Mouse (Mus musculus) ES-Bruce4 (cell line): ENCODE results near the gene Adgrl2. TPM values are rescaled to one million over a fixed set of nuclear protein-coding genes. Genes with fewer than 3 reads are reported as not detected.

Experiments
- H3K27ac ChIP-seq: 2 replicates; pipeline ENCODE4 v1.5.1; 2012; ENCODE audit warnings: low read length, inconsistent platforms; ENCODE audit not compliant: insufficient read depth
- H3K27me3 ChIP-seq: 2 replicates; pipeline ENCODE4 v1.6.1; 2012; ENCODE audit warnings: mild to moderate bottlenecking, low read length, inconsistent platforms; ENCODE audit not compliant: control insufficient read depth, poor library complexity, insufficient read depth, severe bottlenecking
- H3K36me3 ChIP-seq: 2 replicates; pipeline ENCODE4 v1.6.1; 2012; ENCODE audit warnings: inconsistent platforms, mild to moderate bottlenecking, low read length, moderate library complexity; ENCODE audit not compliant: control insufficient read depth, poor library complexity, insufficient read depth, severe bottlenecking
- H3K4me1 ChIP-seq: one replicate; pipeline ENCODE4 v1.8.1; 2011; ENCODE audit warnings: low read length; ENCODE audit not compliant: control insufficient read depth, insufficient read depth
- H3K4me3 ChIP-seq: 2 replicates; pipeline ENCODE4 v1.5.1; 2011; ENCODE audit warnings: low read depth, mild to moderate bottlenecking, low read length
- H3K9ac ChIP-seq: 2 replicates; pipeline ENCODE4 v1.6.1; 2012; ENCODE audit warnings: low read depth, mild to moderate bottlenecking, inconsistent platforms; ENCODE audit not compliant: poor library complexity, severe bottlenecking
- H3K9me3 ChIP-seq: replicated peaks from 2 replicates; pipeline ENCODE4 v1.6.1; 2012; ENCODE audit warnings: mild to moderate bottlenecking, low read length, inconsistent platforms; ENCODE audit not compliant: control insufficient read depth, poor library complexity, insufficient read depth, severe bottlenecking
- CTCF ChIP-seq: IDR thresholded peaks from one replicate; pipeline ENCODE4 v1.8.1; 2011; ENCODE audit warnings: low read depth, low read length
- EP300 ChIP-seq: IDR thresholded peaks from 2 replicates; pipeline ENCODE4 v1.6.1; 2011; ENCODE audit warnings: low read depth, low read length; ENCODE audit not compliant: insufficient read depth
- POLR2A ChIP-seq: IDR thresholded peaks from one replicate; pipeline ENCODE4 v1.8.1; 2011; ENCODE audit warnings: low read length; ENCODE audit not compliant: insufficient read depth
- polyA plus RNA-seq: library from polyadenylated mRNA; stranded (reverse); fragments of >200 nt; gene quantifications from 2 replicates; pipeline ENCODE4 v1.2.4, GENCODE M21; 2011; ENCODE audit warnings: low read depth; ENCODE audit not compliant: missing spikeins, insufficient read depth, insufficient read length

The Adgrl2 gene
- polyA plus RNA-seq, 1 experiment = 133 TPM

DNA sequence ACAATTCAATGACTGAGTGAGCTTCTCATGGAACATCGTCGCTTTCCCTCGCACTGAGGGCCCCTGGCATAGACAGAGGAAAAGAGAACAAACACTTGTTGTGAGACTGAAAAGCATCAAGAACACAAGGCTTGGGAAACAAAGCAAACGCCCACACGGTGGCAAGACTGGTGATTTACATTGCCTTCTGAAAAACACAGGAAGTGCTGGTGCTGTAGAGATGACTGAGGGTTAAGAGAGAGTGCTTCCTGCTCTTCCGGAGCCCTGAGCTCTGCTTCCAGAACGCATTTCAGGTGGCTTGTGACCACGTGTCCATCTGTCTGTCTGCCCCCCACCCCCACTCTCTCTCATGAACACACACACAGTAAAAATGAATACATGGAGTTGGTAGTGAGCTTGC is 122.7 kb downstream of the Adgrl2 start:
- H3K27me3 ChIP-seq = no peaks in the 10 kb centered on the region
- no peak overlapping the region for H3K27ac ChIP-seq
- no peak for TF ChIP-seq CTCF
- no peak for TF ChIP-seq EP300
- TF ChIP-seq POLR2A = no peak
- H3K36me3 ChIP-seq = peaks cover 2% of the 10 kb centered on the region
- H3K9ac ChIP-seq = no peak overlapping the region
- H3K4me3 ChIP-seq = no peak overlapping the region
- H3K4me1 ChIP-seq = no peaks in the 10 kb centered on the region
- H3K9me3 ChIP-seq = no peaks in the 10 kb centered on the region

DNA sequence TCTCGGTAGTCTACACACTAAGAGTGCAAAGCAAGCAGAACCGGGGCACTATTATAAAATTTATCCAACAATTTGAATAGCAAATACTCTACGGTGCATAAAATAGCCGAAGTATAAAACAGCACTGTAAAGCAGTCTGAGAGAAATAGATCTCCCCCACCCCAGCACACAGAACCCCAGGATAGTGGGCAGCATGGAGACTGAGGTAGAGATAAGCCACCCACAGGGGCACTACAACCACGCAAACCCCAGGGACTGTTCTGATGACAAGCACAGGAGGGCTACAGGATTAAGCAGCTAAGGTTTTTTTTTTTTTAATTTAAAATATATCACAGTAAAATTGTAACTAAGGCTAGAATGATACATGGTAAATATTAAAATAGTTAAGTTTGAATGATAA is 123.7 kb downstream of the Adgrl2 start:
- Histone ChIP-seq H3K36me3 (peaks cover 2% of the 10 kb centered on the region), H3K27ac (no peak overlapping the region), H3K27me3 (no peaks in the 10 kb centered on the region), H3K9me3 (no peaks in the 10 kb centered on the region), H3K9ac (no peak overlapping the region), H3K4me1 (no peaks in the 10 kb centered on the region), H3K4me3 (no peak overlapping the region)
- TF ChIP-seq EP300 (no peak), CTCF (no peak), POLR2A (no peak)

DNA sequence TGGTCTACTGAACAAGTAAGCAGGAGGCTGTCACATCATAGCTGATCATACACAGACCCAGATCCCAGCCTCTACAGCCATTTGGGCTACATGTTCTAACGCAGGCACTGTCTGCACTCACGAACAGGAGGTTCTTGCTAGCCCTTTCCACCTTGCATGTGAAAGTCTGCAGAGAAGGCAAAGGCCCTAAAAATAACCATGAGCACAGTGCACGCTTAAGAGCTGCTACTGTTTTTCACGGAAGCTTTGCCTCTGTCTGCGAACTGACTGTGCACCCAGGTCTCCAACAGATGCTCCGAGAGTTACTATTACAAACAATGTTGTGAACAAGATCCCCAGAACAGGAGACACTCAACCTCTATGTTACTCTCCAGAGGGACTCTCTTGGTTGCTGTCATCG is 124.3 kb downstream of the Adgrl2 start:
- no peak for TF ChIP-seq POLR2A
- no peak for TF ChIP-seq EP300
- no peak for TF ChIP-seq CTCF
- Histone ChIP-seq H3K4me1 (no peaks in the 10 kb centered on the region), H3K4me3 (no peak overlapping the region), H3K27me3 (no peaks in the 10 kb centered on the region), H3K9ac (no peak overlapping the region), H3K27ac (no peak overlapping the region), H3K36me3 (peaks cover 2% of the 10 kb centered on the region), H3K9me3 (no peaks in the 10 kb centered on the region)

DNA sequence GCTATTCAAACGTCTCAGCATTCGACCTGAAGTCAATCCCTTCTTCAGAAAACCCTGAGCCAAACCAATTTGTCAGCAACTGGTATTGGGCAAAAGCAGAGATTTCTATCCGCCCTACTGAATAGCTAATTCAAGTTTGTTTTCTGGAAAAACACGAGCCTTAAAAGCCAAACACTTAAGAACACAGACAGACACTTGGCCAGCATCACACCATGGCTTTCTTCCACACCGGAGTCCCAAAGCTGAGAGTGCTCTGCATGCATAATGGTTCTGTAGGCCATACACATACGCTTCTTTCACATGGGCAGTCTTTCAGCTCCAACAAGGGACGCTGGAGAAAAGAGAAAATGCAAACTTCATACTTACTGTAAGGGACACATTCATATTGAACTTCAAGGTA is 125.1 kb downstream of the Adgrl2 start:
- Histone ChIP-seq H3K9ac (no peak overlapping the region), H3K36me3 (peaks cover 2% of the 10 kb centered on the region), H3K4me1 (no peaks in the 10 kb centered on the region), H3K27me3 (no peaks in the 10 kb centered on the region), H3K4me3 (no peak overlapping the region), H3K27ac (no peak overlapping the region), H3K9me3 (no peaks in the 10 kb centered on the region)
- TF ChIP-seq EP300 = no peak

DNA sequence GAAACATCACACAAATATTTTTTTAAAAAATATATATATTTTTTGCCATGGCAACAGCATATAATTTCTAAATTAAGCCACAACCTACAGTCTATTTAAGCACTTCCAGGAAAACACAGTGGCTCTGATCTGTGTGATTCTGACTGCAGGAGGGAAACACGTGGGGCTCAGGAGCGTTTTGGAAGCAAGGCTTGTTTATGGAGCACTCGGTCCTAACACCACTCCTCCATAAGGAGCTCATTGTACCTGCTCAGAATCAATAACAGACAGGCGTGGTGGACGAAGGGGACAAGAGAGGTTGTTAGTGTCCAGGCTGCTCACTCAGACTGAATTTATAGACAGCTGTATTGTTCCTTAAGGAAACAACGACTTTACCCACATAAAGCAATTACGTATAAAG is 128.5 kb downstream of the Adgrl2 start:
- no peak overlapping the region for H3K27ac ChIP-seq
- TF ChIP-seq POLR2A = no peak
- no peak for TF ChIP-seq CTCF
- peaks cover 4% of the 10 kb centered on the region for H3K36me3 ChIP-seq
- no peak overlapping the region for H3K9ac ChIP-seq
- H3K27me3 ChIP-seq = no peaks in the 10 kb centered on the region
- H3K9me3 ChIP-seq = no peaks in the 10 kb centered on the region
- H3K4me1 ChIP-seq = no peaks in the 10 kb centered on the region
- H3K4me3 ChIP-seq = no peak overlapping the region

DNA sequence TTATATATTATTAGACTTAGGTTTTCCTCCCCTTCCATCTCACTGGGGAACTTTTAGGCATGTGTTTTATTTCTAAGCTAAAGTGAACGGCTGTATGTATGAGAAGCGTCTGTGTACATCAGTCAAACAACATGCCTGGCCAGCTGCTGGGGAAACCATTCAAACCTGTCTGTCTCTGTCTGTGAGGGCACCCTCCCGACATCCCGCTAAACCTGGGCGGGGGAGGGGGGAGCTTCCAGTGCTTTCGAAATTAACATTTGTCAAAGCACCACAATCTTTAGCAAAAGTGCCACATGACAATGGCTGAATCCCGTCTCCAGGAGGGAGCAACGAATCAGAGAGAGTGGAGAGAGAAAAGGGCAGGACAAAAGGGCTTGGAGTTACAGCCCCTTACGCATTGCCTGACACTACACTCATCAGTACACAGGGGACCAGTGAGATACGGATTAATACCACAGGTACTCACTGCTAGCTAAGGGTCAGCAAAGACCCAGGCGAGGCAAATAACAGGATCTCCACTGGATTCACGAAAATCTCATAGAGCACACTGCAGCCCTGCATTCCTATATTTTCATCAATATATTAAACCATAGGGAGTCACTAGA is 135.9 kb downstream of the Adgrl2 start:
- no peak overlapping the region for H3K9ac ChIP-seq
- H3K9me3 ChIP-seq = no peaks in the 10 kb centered on the region
- H3K27me3 ChIP-seq = no peaks in the 10 kb centered on the region
- H3K36me3 ChIP-seq = 0 out of 2 replicates have a peak, but pooled peaks cover 2% of the 10 kb centered on the region
- H3K4me1 ChIP-seq = peaks cover 2% of the 10 kb centered on the region
- no peak overlapping the region for H3K27ac ChIP-seq
- no peak overlapping the region for H3K4me3 ChIP-seq
- TF ChIP-seq CTCF = no peak
- TF ChIP-seq EP300 = no peak
